Mouse (Mus musculus): ENCODE data around the gene Cdk5r2. TPM values are rescaled to one million over a fixed set of nuclear protein-coding genes. Genes with fewer than 3 reads are reported as not detected.

Cdk5r2 gene
- polyA plus RNA-seq (2012; rRNA removed) = 14.2 and 25.9 TPM in 2 replicates

GRCm38 (mm10) chr1:74854306-74855056 is at the start of gene Cdk5r2:
Cdk5r2 (plus strand) TSS chr1:74854934.

GRCm38 (mm10) chr1:74885369-74886042 is 30.8 kb downstream of the Cdk5r2 start, which contains the start of gene Fev:
Fev (minus strand) TSS chr1:74885419.

GRCm38 (mm10) chr1:74893134-74893855 is 38.6 kb downstream of the Cdk5r2 start, which contains the start of gene Cryba2:
Cryba2 (minus strand) TSS chr1:74893143.

Other genes starting within 250 kb of the Cdk5r2 start
- gene Ttll4, start 193.2 kb upstream of the Cdk5r2 start, polyA plus RNA-seq (2012; rRNA removed) = 47.9 and 54.3 TPM in 2 replicates
- 9.7 and 9.9 TPM in 2 replicates for gene Cyp27a1, start 141.4 kb upstream of the Cdk5r2 start, polyA plus RNA-seq (2012; rRNA removed)
- 0.29 and 0.35 TPM in 2 replicates for gene Prkag3, start 105.7 kb upstream of the Cdk5r2 start, polyA plus RNA-seq (2012; rRNA removed)
- gene Wnt6, start 83.0 kb upstream of the Cdk5r2 start, polyA plus RNA-seq (2012; rRNA removed) = 4.7 and 7.1 TPM in 2 replicates
- 0.70 and 0.94 TPM in 2 replicates for gene Wnt10a, start 63.4 kb upstream of the Cdk5r2 start, polyA plus RNA-seq (2012; rRNA removed)
- 0.19 and 0.43 TPM in 2 replicates for gene Fev, start 30.5 kb downstream of the Cdk5r2 start, polyA plus RNA-seq (2012; rRNA removed)
- gene Cryba2, start 38.2 kb downstream of the Cdk5r2 start, polyA plus RNA-seq (2012; rRNA removed) = 0.14 and 0.42 TPM in 2 replicates
- gene Cfap65, start 80.7 kb downstream of the Cdk5r2 start, polyA plus RNA-seq (2012; rRNA removed) = 0.58 and 0.83 TPM in 2 replicates
- gene Ihh, start 96.7 kb downstream of the Cdk5r2 start, polyA plus RNA-seq (2012; rRNA removed) = 0.75 and 1.1 TPM in 2 replicates

All from central nervous system, embryonic 11.5 days (tissue).